Mouse (Mus musculus) layer of hippocampus, adult 18-20 months (tissue): Measurements from ENCODE around the gene Zbed3. TPM values are rescaled to one million over a fixed set of nuclear protein-coding genes. Genes with fewer than 3 reads are reported as not detected.
"Not testable (repeated sequence)": the region's sequence is repeated elsewhere in the genome, so short reads cannot be mapped to it uniquely, and the experiment has no call there.

Experiments
- DNase-seq, 2 experiments: peaks; one replicate each; pipeline ENCODE4 v3.0.0; 2022; ENCODE audit warnings: low spot score in 2 of 2
- total RNA-seq, 2 experiments: library from RNA; stranded (reverse); gene quantifications; 2 replicates each; pipeline ENCODE4 v1.2.3; 2021

Gene Zbed3
- total RNA-seq, 2 experiments from 2014 or later: 11.7 to 13.3 TPM

GRCm38 (mm10) chr13:95330507-95330906 is 7.1 kb downstream of the Zbed3 start:
- DNase-seq: no peak

DNA sequence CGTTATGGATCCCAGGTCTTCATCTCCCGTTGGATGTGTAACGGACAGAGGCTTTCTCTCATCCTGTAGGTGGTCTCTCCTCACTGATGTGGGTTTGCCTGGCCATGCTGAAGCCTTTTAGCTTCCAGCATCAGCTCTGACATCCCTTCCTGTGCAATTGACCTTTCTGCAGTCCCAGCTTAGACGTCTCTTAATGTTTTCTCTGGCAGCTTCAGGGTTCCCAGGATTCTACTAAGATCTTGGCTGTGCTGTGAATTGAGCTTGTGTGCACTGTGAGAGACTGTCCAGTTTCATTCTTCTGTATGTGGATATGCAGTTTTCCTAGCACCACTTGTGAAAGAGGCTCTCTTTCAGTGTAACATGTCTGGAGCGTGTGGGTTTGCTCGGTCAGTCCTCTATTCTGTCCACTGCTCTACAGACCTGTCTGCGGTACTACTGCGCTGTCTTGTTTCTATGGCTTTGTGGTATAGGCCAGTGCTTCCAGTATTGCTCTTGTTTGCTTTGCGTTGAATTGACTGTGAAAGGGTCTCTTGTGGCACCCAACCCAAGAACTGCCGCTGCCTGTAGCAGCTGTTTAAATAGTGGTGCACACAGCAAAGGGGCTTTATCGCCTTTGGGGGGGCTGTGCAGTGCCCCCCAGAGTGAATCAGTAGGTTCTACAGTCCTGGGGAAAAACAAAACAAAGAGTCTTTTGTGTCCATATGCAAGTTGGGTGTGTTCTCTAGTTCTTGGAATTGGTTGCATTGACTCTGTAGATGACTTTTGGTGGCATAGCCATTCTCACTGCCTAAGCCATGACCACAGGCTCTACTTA is 8.9 kb downstream of the Zbed3 start:
- DNase-seq: no peak

DNA sequence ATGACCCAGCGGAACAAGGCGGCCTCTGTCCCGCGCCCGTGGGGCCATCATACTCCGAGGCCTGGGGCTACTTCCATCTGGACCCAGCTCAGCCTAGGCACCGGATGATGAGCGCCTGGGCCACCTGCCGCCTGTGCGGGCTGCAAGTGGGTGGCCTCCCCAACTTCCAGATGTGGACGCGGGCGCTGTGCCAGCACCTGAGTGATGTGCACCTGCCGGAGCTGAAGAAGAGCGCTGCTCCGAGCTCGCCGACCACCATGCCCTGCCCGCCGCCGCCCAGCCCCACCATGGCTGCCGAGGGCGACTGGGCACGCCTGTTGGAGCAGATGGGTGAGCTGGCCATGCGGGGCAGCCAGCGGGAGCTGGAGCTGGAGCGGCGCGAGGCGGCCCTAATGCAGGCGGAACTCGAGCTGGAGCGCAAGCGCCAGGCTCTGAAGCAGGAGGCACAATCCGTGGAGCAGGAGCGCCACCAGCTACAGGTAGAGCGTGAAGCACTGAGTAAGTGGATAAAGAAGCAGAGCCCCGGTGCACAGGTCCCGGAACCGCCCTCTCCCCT is 12.8 kb downstream of the Zbed3 start:
- DNase-seq: peak in 1 of 2 experiments; percentile 41

DNA sequence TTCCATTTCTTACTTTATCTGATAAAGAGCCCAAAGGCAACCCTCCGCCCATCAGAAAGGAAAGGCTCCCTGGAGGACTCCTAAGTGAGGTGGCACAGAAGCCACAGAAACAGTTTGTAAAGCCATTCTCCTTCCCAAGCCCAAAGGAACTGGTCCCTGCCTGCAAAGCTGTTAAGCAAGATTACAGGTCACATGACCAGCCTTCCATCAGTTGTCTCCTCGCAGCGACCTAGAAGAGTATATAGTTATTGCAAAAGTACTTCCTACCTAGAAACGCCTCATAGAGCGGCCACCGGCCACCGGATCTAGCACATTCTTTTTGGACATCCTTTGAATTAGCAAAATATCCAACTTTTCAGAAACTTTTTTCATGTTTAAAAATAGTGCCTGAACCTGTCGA is 20.1 kb downstream of the Zbed3 start:
- DNase-seq: no peak

DNA sequence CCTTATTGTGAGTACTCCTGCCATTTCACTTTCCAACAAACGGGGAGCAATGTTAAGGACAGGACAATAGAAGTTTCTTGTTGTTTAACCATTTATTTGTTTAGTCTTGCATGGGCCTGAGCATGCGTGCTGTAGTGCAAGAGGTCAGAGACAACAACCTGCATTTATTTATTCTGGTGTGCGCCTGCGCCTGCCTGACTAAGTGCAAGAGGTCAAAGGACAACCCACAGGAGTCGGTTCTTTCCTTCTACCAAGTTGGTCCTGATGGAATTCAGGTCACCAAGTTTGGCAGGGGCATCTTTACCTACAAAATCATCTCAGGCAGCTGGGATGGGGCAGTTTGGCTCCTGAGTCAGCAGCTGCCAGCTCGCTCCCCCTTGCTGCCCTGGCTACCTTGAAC is 22.5 kb downstream of the Zbed3 start:
- no peak for DNase-seq

- peak; percentile 58 to 89 for DNase-seq
Measured at GRCm38 (mm10) chr13:95347018-95347696, 23.7 kb downstream of the Zbed3 start.

GRCm38 (mm10) chr13:95348476-95348875 is 25.1 kb downstream of the Zbed3 start:
- no peak for DNase-seq

DNA sequence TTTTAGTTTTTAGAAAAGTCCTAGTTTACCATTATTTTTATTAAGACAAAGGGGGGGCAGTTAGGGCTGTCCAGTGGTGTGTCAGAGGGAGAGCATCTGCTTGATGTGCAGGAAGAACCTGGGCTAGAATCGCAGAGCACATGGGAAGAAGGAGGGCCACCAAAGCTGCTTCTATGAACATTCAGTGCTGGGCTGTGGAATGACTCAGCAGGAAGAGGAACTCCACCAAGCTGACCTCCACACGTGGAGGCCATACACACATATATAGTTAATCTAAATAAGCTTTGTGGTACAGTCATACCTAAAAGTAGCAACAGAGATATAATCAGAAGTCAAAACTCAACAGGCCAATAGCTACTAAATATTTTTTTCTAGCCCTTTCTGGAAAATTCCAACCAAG is 34.8 kb downstream of the Zbed3 start:
- DNase-seq: no peak

GRCm38 (mm10) chr13:95363440-95363839 is 40.0 kb downstream of the Zbed3 start:
- no peak for DNase-seq

- no peak for DNase-seq
Measured at GRCm38 (mm10) chr13:95366356-95366755, 42.9 kb downstream of the Zbed3 start.

GRCm38 (mm10) chr13:95374701-95375553 is 51.5 kb downstream of the Zbed3 start, which contains the start of gene Aggf1:
TSS of gene Aggf1 (minus strand) at chr13:95375352.
- peak; percentile 91 to 96 for DNase-seq

GRCm38 (mm10) chr13:95375554-95375914 is 52.1 kb downstream of the Zbed3 start:
- no peak for DNase-seq

DNA sequence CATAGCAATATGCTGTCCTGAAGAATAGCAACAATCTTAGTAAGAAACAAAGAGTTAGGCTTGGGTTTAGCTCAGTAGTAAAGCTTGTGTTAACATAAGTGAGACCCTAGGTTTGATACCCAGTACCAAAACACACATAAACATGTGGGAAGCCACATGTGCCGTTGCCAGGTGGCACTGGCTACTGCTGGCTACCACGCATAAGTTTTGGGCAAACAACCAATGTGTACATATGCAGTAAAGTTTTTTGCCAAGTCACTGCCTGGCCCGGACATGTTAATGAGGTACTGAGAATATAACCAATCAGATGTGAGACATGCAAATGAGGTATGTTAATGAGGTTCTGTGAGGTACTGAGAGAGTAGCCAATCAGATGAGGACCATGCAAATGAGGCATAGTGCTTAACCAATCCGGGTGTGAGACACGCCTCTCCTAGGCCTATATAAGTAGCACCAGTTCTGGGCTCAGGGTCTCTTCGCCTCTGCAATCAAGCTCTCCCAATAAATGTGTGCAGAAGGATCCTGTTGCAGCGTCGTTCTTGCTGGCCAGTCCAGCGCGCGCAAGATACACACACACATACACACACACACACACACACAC is 53.4 kb downstream of the Zbed3 start:
- not testable (repeated sequence) for DNase-seq

- DNase-seq: no peak
Measured at GRCm38 (mm10) chr13:95378696-95379095, 55.3 kb downstream of the Zbed3 start.

DNA sequence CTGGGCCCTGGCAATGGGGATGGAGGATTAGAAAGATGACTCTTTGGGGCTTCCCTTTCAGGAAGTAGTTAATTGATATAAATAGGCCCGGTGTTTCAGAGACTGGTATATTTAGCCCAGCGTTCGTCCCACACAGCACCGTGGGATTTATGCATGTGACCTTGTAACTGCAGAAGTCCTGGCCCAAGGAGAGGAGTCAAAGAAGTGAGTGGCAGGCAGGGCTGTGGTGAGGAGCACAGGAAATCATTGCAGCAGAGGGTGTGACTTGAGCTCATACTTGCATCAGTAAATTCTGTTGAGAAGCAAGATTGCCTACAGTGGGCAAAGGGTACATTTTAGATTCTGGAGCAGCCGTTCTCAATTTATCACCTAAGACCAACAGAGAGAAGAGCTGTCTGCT is 59.0 kb downstream of the Zbed3 start:
- no peak for DNase-seq

Other genes with a start within 250 kb of the Zbed3 start
- 100 to 1,000 TPM; 105 to 109 TPM for gene Pde8b, start 73.3 kb upstream of the Zbed3 start, total RNA-seq
- gene Aggf1, start 51.7 kb downstream of the Zbed3 start, total RNA-seq: 10 to 100 TPM; 50.4 to 52.2 TPM
- gene Crhbp, start 121.3 kb downstream of the Zbed3 start, total RNA-seq: 10 to 100 TPM; 24.3 to 25.2 TPM
- gene S100z, start 155.1 kb downstream of the Zbed3 start, total RNA-seq: not detected
- under 1 TPM; 0.15 to 0.22 TPM for gene F2rl1, start 201.6 kb downstream of the Zbed3 start, total RNA-seq